Comparison of ENCODE assay signal across 12 mouse cellular contexts in genomic region chr13:101915542-101915941, GRCm38 (mm10).
DNase-seq lines count a peak whose midpoint lies in the region; ATAC-seq and TF ChIP-seq lines count a peak whose summit lies in the region.
"Had no signal": no experiment of that assay in that cellular context is flagged by ENCODE, and none has a peak within 500 bp of the region (broad histone marks: within the 10 kb centered on the region; RNA-seq: fewer than 3 reads in every experiment).

No protein-coding gene starts in this region.

- no peak overlapping the region for H3K4me3 ChIP-seq in heart, embryonic 10.5 days
- H3K4me3 ChIP-seq in lung, postnatal 0 days (ENCODE audit: low read depth, low read length) = no peak overlapping the region
- H3K4me3 ChIP-seq in heart, embryonic 16.5 days (ENCODE audit: low read length) = no peak overlapping the region
- H3K4me3 ChIP-seq in stomach, embryonic 15.5 days (replicated peaks) = no peak overlapping the region
- H3K4me3 ChIP-seq: erythroblast, embryonic 14.5 days had no signal

- H3K9me3 ChIP-seq in heart, embryonic 10.5 days = no peaks in the 10 kb centered on the region
- H3K9me3 ChIP-seq in lung, postnatal 0 days (ENCODE audit: low read length) = no peaks in the 10 kb centered on the region
- H3K9me3 ChIP-seq in heart, embryonic 16.5 days (replicated peaks; ENCODE audit: control insufficient read depth, low read length) = no peaks in the 10 kb centered on the region
- no peaks in the 10 kb centered on the region for H3K9me3 ChIP-seq in stomach, embryonic 15.5 days

- no peak for TF ChIP-seq CTCF in lung, postnatal 0 days (IDR thresholded peaks at IDR 0.05)

- peaks cover 26% of the 10 kb centered on the region for H3K4me1 ChIP-seq in heart, embryonic 10.5 days
- peaks cover 3% of the 10 kb centered on the region for H3K4me1 ChIP-seq in lung, postnatal 0 days (ENCODE audit: insufficient read depth, low read depth, low read length)
- peaks cover 22% of the 10 kb centered on the region for H3K4me1 ChIP-seq in heart, embryonic 16.5 days (ENCODE audit: control insufficient read depth, insufficient read depth, low read length)
- H3K4me1 ChIP-seq in stomach, embryonic 15.5 days = peaks cover 9% of the 10 kb centered on the region

- ATAC-seq in lung, postnatal 0 days = peak; percentile 40
- ATAC-seq in heart, embryonic 16.5 days (replicated peaks; ENCODE audit: extremely low read depth, insufficient read depth, low FRiP score) = peak; percentile 47
- ATAC-seq in stomach, embryonic 15.5 days (ENCODE audit: insufficient read depth, low FRiP score, low read depth) = peak; percentile 41; the same call in 1 of the 2 replicates

- no peak for DNase-seq in heart, embryonic 10.5 days (ENCODE audit: low spot score)
- DNase-seq in heart, adult 8-10 months (ENCODE audit: low spot score) = no peak
- DNase-seq in lung, postnatal 0 days (ENCODE audit: low spot score) = peak; percentile 40
- DNase-seq in lung, postnatal 25 days (ENCODE audit: low spot score) = no peak
- no peak for DNase-seq in kidney, adult 8-10 months
- no peak for DNase-seq in adrenal gland, postnatal 25 days
- DNase-seq: cerebellum, adult 9-11 months; retina, postnatal 1 day; thymus, adult 18-20 months had no signal

- no peak for TF ChIP-seq EP300 in lung, postnatal 0 days (IDR thresholded peaks at IDR 0.05)

- H3K4me2 ChIP-seq in lung, postnatal 0 days (replicated peaks; ENCODE audit: low read depth, low read length) = no peak overlapping the region
- H3K4me2 ChIP-seq in heart, embryonic 16.5 days (ENCODE audit: low read depth, low read length) = no peak overlapping the region
- 0 out of 2 replicates have a peak overlapping the region, but pooled peaks have one; percentile 11 for H3K4me2 ChIP-seq in stomach, embryonic 15.5 days

- H3K27ac ChIP-seq in heart, embryonic 10.5 days = peak overlapping the region; percentile 56; the same call in 1 of the 2 replicates
- H3K27ac ChIP-seq in lung, postnatal 0 days (ENCODE audit: low read length) = peak overlapping the region; percentile 28; the same call in 1 of the 2 replicates
- peak overlapping the region; percentile 64 for H3K27ac ChIP-seq in heart, embryonic 16.5 days (ENCODE audit: low read length)
- H3K27ac ChIP-seq in stomach, embryonic 15.5 days = peak overlapping the region; percentile 80

- H3K36me3 ChIP-seq in heart, embryonic 10.5 days = no peaks in the 10 kb centered on the region
- no peaks in the 10 kb centered on the region for H3K36me3 ChIP-seq in lung, postnatal 0 days (ENCODE audit: insufficient read depth, low read length)
- H3K36me3 ChIP-seq in heart, embryonic 16.5 days (ENCODE audit: control insufficient read depth, insufficient read depth) = no peaks in the 10 kb centered on the region
- no peaks in the 10 kb centered on the region for H3K36me3 ChIP-seq in stomach, embryonic 15.5 days

- WGBS in heart, embryonic 10.5 days = 40% methylated on average over 6 of the region's 6 CpGs
- 38% methylated on average over 6 of the region's 6 CpGs for WGBS in lung, postnatal 0 days
- 36% methylated on average over 6 of the region's 6 CpGs for WGBS in heart, embryonic 16.5 days
- WGBS in stomach, embryonic 15.5 days = 59% methylated on average over 6 of the region's 6 CpGs

- no peaks in the 10 kb centered on the region for H3K27me3 ChIP-seq in heart, embryonic 10.5 days (ENCODE audit: insufficient read depth, poor library complexity, severe bottlenecking)
- H3K27me3 ChIP-seq in lung, postnatal 0 days (replicated peaks; ENCODE audit: insufficient read depth, low read length) = no peaks in the 10 kb centered on the region
- no peaks in the 10 kb centered on the region for H3K27me3 ChIP-seq in heart, embryonic 16.5 days (ENCODE audit: control insufficient read depth, insufficient read depth, low read length)
- H3K27me3 ChIP-seq in stomach, embryonic 15.5 days (replicated peaks) = no peaks in the 10 kb centered on the region

- no peak overlapping the region for H3K9ac ChIP-seq in lung, postnatal 0 days (replicated peaks; ENCODE audit: low read depth)
- no peak overlapping the region for H3K9ac ChIP-seq in heart, embryonic 16.5 days (ENCODE audit: low read length)
- no peak overlapping the region for H3K9ac ChIP-seq in stomach, embryonic 15.5 days

Comparison
In these comparisons a context has a peak if more than half of its experiments do, and no peak if none do; other contexts are left out.
1. H3K27ac ChIP-seq: peak in every context shown above with its lines; median percentile 80 in stomach, embryonic 15.5 days; 64 in heart, embryonic 16.5 days; 56 in heart, embryonic 10.5 days; 28 in lung, postnatal 0 days.